Mouse (Mus musculus): ENCODE data around the gene Auts2. TPM values are rescaled to one million over a fixed set of nuclear protein-coding genes. Genes with fewer than 3 reads are reported as not detected.

Gene Auts2
- total RNA-seq, 1 experiment = 9.9 TPM

DNA sequence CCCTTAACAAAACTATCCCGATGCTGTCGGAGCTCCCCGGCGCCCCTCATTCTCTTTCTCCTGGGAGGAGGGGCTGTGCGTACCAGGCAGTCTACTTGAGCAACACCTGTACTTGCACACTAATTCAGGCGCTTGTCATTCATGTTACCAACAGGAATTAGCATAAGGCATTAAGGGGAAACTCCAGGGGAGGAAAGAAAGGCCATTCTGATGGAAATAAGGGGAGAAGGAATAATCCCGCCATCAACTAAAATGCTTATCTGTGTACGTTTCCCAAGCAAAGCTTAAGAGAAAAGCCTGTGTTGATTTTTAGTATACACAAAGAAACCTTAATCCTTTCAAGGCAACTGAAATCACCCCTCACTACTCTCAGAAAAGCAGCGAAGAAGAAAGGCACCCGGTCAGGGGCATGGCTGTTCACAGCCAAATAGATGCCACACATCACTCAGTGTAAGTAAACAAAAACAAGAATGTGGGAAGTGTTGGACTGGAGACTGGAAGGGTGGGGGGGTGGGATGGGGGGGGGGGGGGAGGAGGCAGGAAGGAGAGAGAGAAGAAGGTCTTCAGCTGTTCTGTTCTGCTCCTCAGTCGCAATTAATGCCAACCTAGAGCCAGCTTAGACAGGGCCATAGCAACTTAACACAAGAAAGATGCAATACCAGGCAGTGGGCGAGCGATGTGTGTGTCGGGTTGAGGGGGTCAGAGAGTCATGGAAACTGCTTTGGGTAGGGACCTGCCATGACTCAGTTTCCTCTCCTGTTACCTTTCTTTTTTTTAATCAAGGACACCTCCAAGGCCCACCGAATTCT lies 1011.2 kb downstream of the Auts2 start:
- Histone ChIP-seq H3K36me3 (ENCODE audit: control insufficient read depth, insufficient read depth, low read length, poor library complexity, severe bottlenecking) (no peaks in the 10 kb centered on the region), H3K4me1 (ENCODE audit: control insufficient read depth in 2 of 2, insufficient read depth in 2 of 2, low read length in 2 of 2, poor library complexity in 1 of 2) (peaks cover 14 to 20% of the 10 kb centered on the region in 2 experiments), H3K4me3 (ENCODE audit: insufficient read depth in 1 of 2, low read depth in 1 of 2, low read length in 2 of 2, poor library complexity in 1 of 2, severe bottlenecking in 1 of 2) (no peak overlapping the region; a peak in 1 of 4 replicates), H3K9me3 (ENCODE audit: control insufficient read depth, insufficient read depth, low read depth, low read length) (no peaks in the 10 kb centered on the region), H3K27ac (ENCODE audit: insufficient read depth, low read depth, low read length, poor library complexity, severe bottlenecking) (no peak overlapping the region), H3K9ac (ENCODE audit: insufficient read depth, low read depth, low read length, poor library complexity, severe bottlenecking) (no peak overlapping the region)
- TF ChIP-seq MAFK (IDR thresholded peaks at IDR 0.05; ENCODE audit: insufficient read depth, low read depth, low read length) (no peak), HCFC1 (IDR thresholded peaks at IDR 0.05; ENCODE audit: borderline replicate concordance, insufficient read depth, low read length) (no peak), ZC3H11A (IDR thresholded peaks at IDR 0.05; ENCODE audit: borderline replicate concordance, low read depth, low read length) (no peak), CHD2 (IDR thresholded peaks at IDR 0.05; ENCODE audit: low read depth, low read length) (no peak), ZNF384 (IDR thresholded peaks at IDR 0.05; ENCODE audit: low read depth, low read length) (no peak)
- in situ Hi-C loops (cut with MboI; ENCODE audit: low sequenced_read_pairs in 2 of 2, unreplicated experiment in 2 of 2) = no loop called here
- DNase-seq (ENCODE audit: low read depth, low spot score) = no peak

- in situ Hi-C loops (cut with MboI; ENCODE audit: low sequenced_read_pairs in 2 of 2, unreplicated experiment in 2 of 2) = no loop called here
- H3K9ac ChIP-seq (ENCODE audit: insufficient read depth, low read depth, low read length, poor library complexity, severe bottlenecking) = no peak overlapping the region
- H3K4me3 ChIP-seq (ENCODE audit: insufficient read depth in 1 of 2, low read depth in 1 of 2, low read length in 2 of 2, poor library complexity in 1 of 2, severe bottlenecking in 1 of 2) = no peak overlapping the region
- no peaks in the 10 kb centered on the region for H3K9me3 ChIP-seq (ENCODE audit: control insufficient read depth, insufficient read depth, low read depth, low read length)
- no peak for TF ChIP-seq ZC3H11A (IDR thresholded peaks at IDR 0.05; ENCODE audit: borderline replicate concordance, low read depth, low read length)
- TF ChIP-seq CHD2 (IDR thresholded peaks at IDR 0.05; ENCODE audit: low read depth, low read length) = no peak
- no peak for TF ChIP-seq HCFC1 (IDR thresholded peaks at IDR 0.05; ENCODE audit: borderline replicate concordance, insufficient read depth, low read length)
- no peak for TF ChIP-seq ZNF384 (IDR thresholded peaks at IDR 0.05; ENCODE audit: low read depth, low read length)
- TF ChIP-seq MAFK (IDR thresholded peaks at IDR 0.05; ENCODE audit: insufficient read depth, low read depth, low read length) = no peak
- no peaks in the 10 kb centered on the region for H3K36me3 ChIP-seq (ENCODE audit: control insufficient read depth, insufficient read depth, low read length, poor library complexity, severe bottlenecking)
- H3K27ac ChIP-seq (ENCODE audit: insufficient read depth, low read depth, low read length, poor library complexity, severe bottlenecking) = no peak overlapping the region
- no peak for DNase-seq (ENCODE audit: low read depth, low spot score)
- H3K4me1 ChIP-seq (ENCODE audit: control insufficient read depth in 2 of 2, insufficient read depth in 2 of 2, low read length in 2 of 2, poor library complexity in 1 of 2) = peaks cover 17 to 29% of the 10 kb centered on the region in 2 experiments
Observed at GRCm38 (mm10) chr5:131530828-131531227, 1012.3 kb downstream of the Auts2 start.

DNA sequence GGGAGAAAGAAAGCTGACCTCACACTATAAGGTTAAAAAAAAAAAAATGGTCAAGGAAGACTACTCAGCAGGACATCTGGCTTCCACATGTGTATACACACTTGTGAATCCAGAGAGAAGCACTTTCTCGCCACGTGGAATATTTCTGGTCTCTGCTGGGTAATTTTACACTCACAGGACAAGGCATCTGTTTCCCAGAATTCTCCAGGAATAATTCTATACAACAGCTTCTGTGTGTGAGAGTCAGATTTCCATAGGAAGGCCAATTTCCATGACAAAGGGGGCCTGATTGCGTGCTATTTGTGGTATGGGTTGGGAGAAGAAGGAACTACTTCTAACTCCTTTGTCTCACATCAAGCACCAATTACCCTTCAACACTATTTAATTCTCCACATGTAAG lies 1016.5 kb downstream of the Auts2 start:
- H3K36me3 ChIP-seq (ENCODE audit: control insufficient read depth, insufficient read depth, low read length, poor library complexity, severe bottlenecking) = no peaks in the 10 kb centered on the region
- DNase-seq (ENCODE audit: low read depth, low spot score) = peak; percentile 82
- H3K9me3 ChIP-seq (ENCODE audit: control insufficient read depth, insufficient read depth, low read depth, low read length) = no peaks in the 10 kb centered on the region
- H3K4me3 ChIP-seq (ENCODE audit: insufficient read depth in 1 of 2, low read depth in 1 of 2, low read length in 2 of 2, poor library complexity in 1 of 2, severe bottlenecking in 1 of 2) = no peak overlapping the region
- H3K27ac ChIP-seq (ENCODE audit: insufficient read depth, low read depth, low read length, poor library complexity, severe bottlenecking) = no peak overlapping the region; the same call in 1 of the 2 replicates
- H3K9ac ChIP-seq (ENCODE audit: insufficient read depth, low read depth, low read length, poor library complexity, severe bottlenecking) = no peak overlapping the region
- TF ChIP-seq HCFC1 (IDR thresholded peaks at IDR 0.05; ENCODE audit: borderline replicate concordance, insufficient read depth, low read length) = no peak
- peak; percentile 64; the same call in 1 of the 2 replicates for TF ChIP-seq CHD2 (IDR thresholded peaks at IDR 0.05; ENCODE audit: low read depth, low read length)
- TF ChIP-seq ZNF384 (IDR thresholded peaks at IDR 0.05; ENCODE audit: low read depth, low read length) = peak; percentile 71
- in situ Hi-C loops (cut with MboI; ENCODE audit: low sequenced_read_pairs in 2 of 2, unreplicated experiment in 2 of 2) = no loop called here
- peaks cover 15 to 25% of the 10 kb centered on the region in 2 experiments for H3K4me1 ChIP-seq (ENCODE audit: control insufficient read depth in 2 of 2, insufficient read depth in 2 of 2, low read length in 2 of 2, poor library complexity in 1 of 2)

GRCm38 (mm10) chr5:131524900-131525465 lies 1018.2 kb downstream of the Auts2 start:
- no peaks in the 10 kb centered on the region for H3K36me3 ChIP-seq (ENCODE audit: control insufficient read depth, insufficient read depth, low read length, poor library complexity, severe bottlenecking)
- TF ChIP-seq ZC3H11A (IDR thresholded peaks at IDR 0.05; ENCODE audit: borderline replicate concordance, low read depth, low read length) = no peak
- TF ChIP-seq ZNF384 (IDR thresholded peaks at IDR 0.05; ENCODE audit: low read depth, low read length) = no peak
- no peak for TF ChIP-seq HCFC1 (IDR thresholded peaks at IDR 0.05; ENCODE audit: borderline replicate concordance, insufficient read depth, low read length)
- no peak for TF ChIP-seq MAFK (IDR thresholded peaks at IDR 0.05; ENCODE audit: insufficient read depth, low read depth, low read length)
- no peak for TF ChIP-seq CHD2 (IDR thresholded peaks at IDR 0.05; ENCODE audit: low read depth, low read length)
- H3K4me1 ChIP-seq (ENCODE audit: control insufficient read depth in 2 of 2, insufficient read depth in 2 of 2, low read length in 2 of 2, poor library complexity in 1 of 2) = peaks cover 10 to 19% of the 10 kb centered on the region in 2 experiments
- no peak for DNase-seq (ENCODE audit: low read depth, low spot score)
- H3K27ac ChIP-seq (ENCODE audit: insufficient read depth, low read depth, low read length, poor library complexity, severe bottlenecking) = no peak overlapping the region
- in situ Hi-C loops (cut with MboI; ENCODE audit: low sequenced_read_pairs in 2 of 2, unreplicated experiment in 2 of 2) = no loop called here
- H3K9ac ChIP-seq (ENCODE audit: insufficient read depth, low read depth, low read length, poor library complexity, severe bottlenecking) = no peak overlapping the region
- H3K4me3 ChIP-seq (ENCODE audit: insufficient read depth in 1 of 2, low read depth in 1 of 2, low read length in 2 of 2, poor library complexity in 1 of 2, severe bottlenecking in 1 of 2) = no peak overlapping the region
- H3K9me3 ChIP-seq (ENCODE audit: control insufficient read depth, insufficient read depth, low read depth, low read length) = no peaks in the 10 kb centered on the region
